Mouse (Mus musculus) ES-Bruce4 (cell line): ENCODE measurements around the gene Tmigd3.

ENCODE experiments used
- CTCF ChIP-seq: IDR thresholded peaks from one replicate; pipeline ENCODE4 v1.8.1; 2011; ENCODE audit warnings: low read depth, low read length
- EP300 ChIP-seq: IDR thresholded peaks from 2 replicates; pipeline ENCODE4 v1.6.1; 2011; ENCODE audit warnings: low read depth, low read length; ENCODE audit not compliant: insufficient read depth
- POLR2A ChIP-seq: IDR thresholded peaks from one replicate; pipeline ENCODE4 v1.8.1; 2011; ENCODE audit warnings: low read length; ENCODE audit not compliant: insufficient read depth

- TF ChIP-seq POLR2A, result no peak
- no peak for TF ChIP-seq CTCF
- no peak for TF ChIP-seq EP300
Measured at GRCm38 (mm10) chr3:105821504-105821903, 49.2 kb upstream of the Tmigd3 start.
